Mouse (Mus musculus) erythroblast, adult 5-6 weeks (primary cell): ENCODE measurements around the gene Usp8. TPM values are rescaled to one million over a fixed set of nuclear protein-coding genes. Genes with fewer than 3 reads are reported as not detected.

Experiments used
- ATAC-seq: replicated peaks from 2 replicates; pipeline ENCODE4 v1.8.0; 2016; ENCODE audit warnings: moderate number of reproducible peaks, mild to moderate bottlenecking, moderate TSS enrichment, inconsistent platforms; ENCODE audit not compliant: poor library complexity, low FRiP score, severe bottlenecking
- total RNA-seq, 2 experiments: library from RNA; stranded (forward) in 1 of 2; stranded (reverse) in 1 of 2; fragments of 150-400 nt in 1 of 2; fragments of 200-764, 138-1000 nt in 1 of 2; gene quantifications; 2 replicates each; pipeline versions ENCODE4 v1.2.3 to v1.2.4; 2015 to 2017; ENCODE audit warnings: low replicate concordance in 2 of 2

Gene Usp8
- total RNA-seq (2015; ENCODE audit: low replicate concordance) (12.7 and 18.2 TPM in 2 replicates), total RNA-seq (2017; ENCODE audit: low replicate concordance) (19.2 and 26.2 TPM in 2 replicates)

GRCm38 (mm10) chr2:126706759-126707437, at the start of gene Usp8:
Gene Usp8, plus strand, starts transcription at chr2:126707328.
- peak; percentile 99 for ATAC-seq

GRCm38 (mm10) chr2:126663481-126663880, 43.6 kb upstream of the Usp8 start:
- no peak for ATAC-seq

- ATAC-seq = no peak
These were observed 41.1 kb upstream of the Usp8 start for GRCm38 (mm10) chr2:126665984-126666383.

- ATAC-seq = no peak
These were observed 38.4 kb upstream of the Usp8 start for GRCm38 (mm10) chr2:126668621-126669252.

GRCm38 (mm10) chr2:126673317-126674242, 33.5 kb upstream of the Usp8 start:
- ATAC-seq = no peak

- peak; percentile 47 for ATAC-seq
These were observed 32.5 kb upstream of the Usp8 start for GRCm38 (mm10) chr2:126674441-126675168.

- peak; percentile 90 for ATAC-seq
These were observed 31.7 kb upstream of the Usp8 start for GRCm38 (mm10) chr2:126675169-126676121.

- peak; percentile 23; the same call in 1 of the 2 replicates for ATAC-seq
These were observed 31.0 kb upstream of the Usp8 start, which contains the start of gene Gabpb1 for GRCm38 (mm10) chr2:126676122-126676515. Gene Gabpb1, minus strand, starts transcription at chr2:126676337.

GRCm38 (mm10) chr2:126677366-126677765, 29.8 kb upstream of the Usp8 start:
- ATAC-seq = no peak

GRCm38 (mm10) chr2:126682333-126682732, 24.8 kb upstream of the Usp8 start:
- no peak for ATAC-seq

- no peak for ATAC-seq
These were observed 24.2 kb upstream of the Usp8 start for GRCm38 (mm10) chr2:126682937-126683336.

- no peak for ATAC-seq
These were observed 15.8 kb upstream of the Usp8 start for GRCm38 (mm10) chr2:126691290-126691689.

- no peak for ATAC-seq
These were observed 11.8 kb upstream of the Usp8 start for GRCm38 (mm10) chr2:126695285-126695684.

GRCm38 (mm10) chr2:126707438-126707779, 281 bp downstream of the Usp8 start:
- ATAC-seq = no peak

- ATAC-seq = no peak
These were observed 1.2 kb downstream of the Usp8 start for GRCm38 (mm10) chr2:126708361-126708760.

- no peak for ATAC-seq
These were observed 5.4 kb downstream of the Usp8 start for GRCm38 (mm10) chr2:126712526-126712925.

GRCm38 (mm10) chr2:126712950-126713349, 5.8 kb downstream of the Usp8 start:
- ATAC-seq = no peak

- ATAC-seq = no peak
These were observed 22.1 kb downstream of the Usp8 start for GRCm38 (mm10) chr2:126729207-126729606.

- ATAC-seq = no peak
These were observed 23.4 kb downstream of the Usp8 start for GRCm38 (mm10) chr2:126730502-126730901.
